Mouse (Mus musculus) heart, adult 2 months (tissue): Measurements from ENCODE around the gene Txnrd1. TPM values are rescaled to one million over a fixed set of nuclear protein-coding genes. Genes with fewer than 3 reads are reported as not detected.

ENCODE experiments used
- DNase-seq, 2 experiments: peaks; one replicate each; pipeline ENCODE4 v3.0.0; 2021
- H3K27ac ChIP-seq: fragments of 200-600 bp; 2 replicates; pipeline ENCODE4 v1.8.1; 2022
- H3K27me3 ChIP-seq: fragments of 200-500 bp; 2 replicates; pipeline ENCODE4 v1.6.1; 2012; ENCODE audit warnings: mild to moderate bottlenecking, low read length, inconsistent platforms, mixed read lengths; ENCODE audit not compliant: control insufficient read depth, insufficient read depth
- H3K36me3 ChIP-seq: fragments of 200-500 bp; 2 replicates; pipeline ENCODE4 v1.6.1; 2012; ENCODE audit warnings: low read length, inconsistent platforms; ENCODE audit not compliant: control insufficient read depth, insufficient read depth
- H3K4me1 ChIP-seq: fragments of 200-500 bp; 2 replicates; pipeline ENCODE4 v1.6.1; 2011; ENCODE audit warnings: low read length; ENCODE audit not compliant: control insufficient read depth, insufficient read depth
- H3K4me3 ChIP-seq: fragments of 200-600 bp; 2 replicates; pipeline ENCODE4 v1.8.1; 2022
- H3K79me2 ChIP-seq: fragments of 200-500 bp; replicated peaks from 2 replicates; pipeline ENCODE4 v1.6.1; 2012; ENCODE audit warnings: mild to moderate bottlenecking, inconsistent platforms, low read length, moderate library complexity, mixed read lengths; ENCODE audit not compliant: control insufficient read depth, insufficient read depth
- H3K9ac ChIP-seq: fragments of 200-500 bp; 2 replicates; pipeline ENCODE4 v1.6.1; 2012; ENCODE audit warnings: low read depth, mild to moderate bottlenecking, control low read depth, inconsistent platforms, low read length, mixed read lengths
- CTCF ChIP-seq: fragments of 200-600 bp; IDR thresholded peaks from 2 replicates; pipeline ENCODE4 v1.8.1; 2022; ENCODE audit warnings: antibody characterized with exemption, mild to moderate bottlenecking, moderate library complexity
- EP300 ChIP-seq: fragments of 200-500 bp; IDR thresholded peaks from 2 replicates; pipeline ENCODE4 v1.6.1; 2011; ENCODE audit warnings: low read depth, low read length, control low read depth; ENCODE audit not compliant: insufficient read depth
- POLR2A ChIP-seq: fragments of 200-500 bp; IDR thresholded peaks from 2 replicates; pipeline ENCODE4 v1.6.1; 2011; ENCODE audit warnings: mild to moderate bottlenecking, low read depth, low read length, control low read depth; ENCODE audit not compliant: insufficient read depth
- WGBS: fragments of 180-500 bp; shearing (Covaris S2); methylation state at CpG from one replicate; pipeline ENCODE4 v1.1.7; 2018; 5-methylcytosine and 5-hydroxymethylcytosine counted together
- intact Hi-C: fragments of 180-260 bp; cut with DNase I; formaldehyde crosslinking; loops from one replicate; pipeline ENCODE4 v1.15.1; 2025
- polyA plus RNA-seq: library from polyadenylated mRNA; depleted of rRNA; stranded (reverse); fragments of >200 nt; gene quantifications from 2 replicates; pipeline ENCODE4 v1.2.3, GENCODE M21; 2012
- total RNA-seq, 2 experiments: library from RNA; stranded (reverse); gene quantifications; 2 replicates each; pipeline ENCODE4 v1.2.3; 2021

The Txnrd1 gene
- total and polyA plus RNA-seq, 3 experiments = 21.3 to 61.1 (median 56.8) TPM

GRCm38 (mm10) chr10:82858032-82858680 is 24.4 kb downstream of the Txnrd1 start:
- H3K79me2 ChIP-seq = no peaks in the 10 kb centered on the region
- H3K27ac ChIP-seq = peak overlapping the region; percentile 89
- H3K4me3 ChIP-seq = peak overlapping the region; percentile 83
- TF ChIP-seq POLR2A (no peak), EP300 (no peak), CTCF (no peak)
- no peaks in the 10 kb centered on the region for H3K27me3 ChIP-seq
- intact Hi-C loops = loop anchor here (2.0 kb wide), 2 partner anchors 43 to 93 kb away; partner anchors contain the start of gene Nfyb
- 66% methylated on average over 10 of the region's 10 CpGs for WGBS
- H3K36me3 ChIP-seq = no peaks in the 10 kb centered on the region
- H3K9ac ChIP-seq = no peak overlapping the region
- no peak for DNase-seq
- peaks cover 6% of the 10 kb centered on the region for H3K4me1 ChIP-seq

DNA sequence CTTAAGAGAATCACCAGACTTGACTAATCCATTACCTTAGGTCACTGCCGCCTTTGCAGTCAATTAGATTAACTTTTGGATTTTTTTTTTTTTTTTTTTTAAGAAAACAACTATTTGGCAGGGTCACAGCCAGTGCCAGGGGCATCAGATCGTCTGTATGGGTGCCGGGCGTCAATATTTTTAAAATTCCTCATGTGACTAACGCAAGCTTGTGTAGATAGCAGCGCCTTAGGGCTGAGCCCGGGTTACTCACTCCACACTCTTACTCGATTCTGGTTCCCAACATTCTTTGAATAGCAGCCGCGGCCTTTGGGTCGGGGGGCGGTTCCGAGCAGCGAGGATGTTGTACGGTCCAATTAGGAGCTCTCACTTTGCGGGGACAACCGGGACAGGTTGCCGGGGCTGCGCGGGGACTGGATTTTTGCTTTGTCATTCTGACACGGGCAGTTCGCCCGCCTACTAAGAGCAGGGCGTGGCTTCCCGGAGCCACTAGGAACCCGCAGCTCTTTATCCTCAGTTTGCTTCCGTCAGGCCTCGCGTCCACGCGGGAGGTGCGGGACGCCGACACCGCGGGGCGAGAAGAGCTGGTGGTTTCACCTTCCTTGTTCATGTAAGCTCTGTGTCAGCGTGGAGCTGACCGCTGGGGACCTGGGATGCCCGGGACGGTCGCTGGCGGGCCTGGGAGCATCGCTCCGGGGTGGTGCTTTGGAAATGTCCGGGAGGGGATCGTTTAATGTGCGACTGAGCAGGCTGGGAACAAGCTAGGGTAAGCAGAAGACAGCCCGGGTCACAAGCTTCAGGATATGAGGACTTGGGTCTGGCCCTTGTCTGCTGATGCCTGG is 25.2 kb downstream of the Txnrd1 start:
- peak; percentile 93 to 95 for DNase-seq
- intact Hi-C loops = loop anchor here (2.0 kb wide), 2 partner anchors 42 to 94 kb away; partner anchors contain the start of gene Nfyb
- Histone ChIP-seq H3K36me3 (no peaks in the 10 kb centered on the region), H3K27me3 (no peaks in the 10 kb centered on the region), H3K79me2 (no peaks in the 10 kb centered on the region), H3K4me3 (peak overlapping the region; percentile 83), H3K9ac (peak overlapping the region; percentile 64), H3K4me1 (peaks cover 6% of the 10 kb centered on the region), H3K27ac (peak overlapping the region; percentile 89)
- under 1% methylated on average over 49 of the region's 49 CpGs for WGBS
- no peak for TF ChIP-seq CTCF
- TF ChIP-seq EP300 = peak; percentile 39; the same call in 1 of the 2 replicates
- peak; percentile 95 for TF ChIP-seq POLR2A

- Histone ChIP-seq H3K36me3 (0 out of 2 replicates have a peak, but pooled peaks cover 2% of the 10 kb centered on the region), H3K79me2 (0 out of 2 replicates have a peak, but pooled peaks cover under 1% of the 10 kb centered on the region), H3K27me3 (no peaks in the 10 kb centered on the region), H3K4me3 (peak overlapping the region; percentile 83), H3K4me1 (peaks cover 6% of the 10 kb centered on the region), H3K27ac (peak overlapping the region; percentile 89), H3K9ac (peak overlapping the region; percentile 64)
- DNase-seq = peak; percentile 42 to 43
- WGBS = under 1% methylated on average over 8 of the region's 8 CpGs
- intact Hi-C loops = loop anchor here (2.0 kb wide), 2 partner anchors 41 to 95 kb away; partner anchors contain the start of gene Nfyb
- TF ChIP-seq CTCF (peak; percentile 59), POLR2A (no peak)
Observed at GRCm38 (mm10) chr10:82859533-82859915, 25.8 kb downstream of the Txnrd1 start.

- intact Hi-C loops = loop anchor here (1.0 kb wide), 1 partner anchor 194 kb away; no protein-coding TSS in a partner anchor
- WGBS = under 1% methylated on average over 50 of the region's 50 CpGs
- TF ChIP-seq CTCF = peak; percentile 25
- no peak for TF ChIP-seq EP300
- TF ChIP-seq POLR2A = no peak
- Histone ChIP-seq H3K27ac (peak overlapping the region; percentile 82), H3K79me2 (0 out of 2 replicates have a peak, but pooled peaks cover 1% of the 10 kb centered on the region), H3K9ac (peak overlapping the region; percentile 66), H3K36me3 (0 out of 2 replicates have a peak, but pooled peaks cover 2% of the 10 kb centered on the region), H3K4me3 (peak overlapping the region; percentile 83), H3K4me1 (peaks cover 6% of the 10 kb centered on the region), H3K27me3 (no peaks in the 10 kb centered on the region)
- peak; percentile 86 to 87 for DNase-seq
Observed at GRCm38 (mm10) chr10:82860181-82860928, 26.6 kb downstream of the Txnrd1 start.

DNA sequence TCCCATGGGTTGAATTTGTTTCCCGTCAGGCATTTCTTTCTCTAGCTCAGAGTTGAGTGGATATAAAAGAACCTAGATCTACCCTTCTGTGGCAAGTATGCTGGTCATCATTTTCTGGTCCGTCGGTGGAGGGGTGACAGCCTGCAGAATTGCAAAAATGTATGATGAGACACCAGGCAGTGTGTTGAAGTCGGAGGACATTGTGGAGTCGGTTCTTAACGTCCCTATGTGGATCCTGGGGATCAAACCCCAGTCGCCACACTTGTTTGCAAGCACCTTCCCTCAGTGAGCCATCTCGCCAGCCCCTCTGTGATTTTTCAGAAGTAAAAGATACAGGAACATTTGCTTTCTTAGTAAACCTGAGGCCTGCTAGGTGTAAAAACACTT is 27.2 kb downstream of the Txnrd1 start:
- intact Hi-C loops = loop anchor here (1.0 kb wide), 1 partner anchor 195 kb away; no protein-coding TSS in a partner anchor
- no peak for TF ChIP-seq EP300
- no peak for TF ChIP-seq CTCF
- TF ChIP-seq POLR2A = no peak
- DNase-seq = no peak
- peak overlapping the region; percentile 82 for H3K27ac ChIP-seq
- peak overlapping the region; percentile 83 for H3K4me3 ChIP-seq
- 0 out of 2 replicates have a peak, but pooled peaks cover 2% of the 10 kb centered on the region for H3K36me3 ChIP-seq
- WGBS = 26% methylated on average over 8 of the region's 8 CpGs
- H3K4me1 ChIP-seq = peaks cover 6% of the 10 kb centered on the region
- no peaks in the 10 kb centered on the region for H3K27me3 ChIP-seq
- 0 out of 2 replicates have a peak, but pooled peaks cover 1% of the 10 kb centered on the region for H3K79me2 ChIP-seq
- peak overlapping the region; percentile 66; the same call in 1 of the 2 replicates for H3K9ac ChIP-seq
